Mouse (Mus musculus): Measurements from ENCODE around the gene Tmem229b. TPM values are rescaled to one million over a fixed set of nuclear protein-coding genes. Genes with fewer than 3 reads are reported as not detected.

The Tmem229b gene
- polyA plus RNA-seq, 1 experiment from 2014 or later: 41.8 TPM

DNA sequence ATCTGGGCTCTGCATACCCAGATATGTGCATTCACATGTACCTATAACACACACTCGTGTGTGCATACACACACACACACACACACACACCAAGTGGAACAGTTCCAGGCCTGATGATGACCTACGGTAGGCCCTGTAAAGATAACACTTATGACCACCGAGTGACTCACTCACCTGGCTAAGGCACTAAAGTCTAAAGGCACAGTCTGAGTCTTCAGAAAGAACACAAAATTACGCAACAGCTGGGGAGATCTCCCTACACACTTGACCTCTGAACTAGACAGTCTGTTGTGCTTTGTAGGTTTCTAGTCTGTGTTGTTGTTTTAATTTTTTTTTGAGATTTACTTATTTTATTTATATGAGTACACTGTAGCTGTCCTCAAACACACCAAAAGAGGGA lies 93.0 kb downstream of the Tmem229b start:
- no peaks in the 10 kb centered on the region for H3K9me3 ChIP-seq
- H3K4me1 ChIP-seq (replicated peaks): peaks cover 13% of the 10 kb centered on the region
- peaks cover 50% of the 10 kb centered on the region for H3K27me3 ChIP-seq
- WGBS: 91% methylated on average over 4 of the region's 4 CpGs
- H3K4me3 ChIP-seq (replicated peaks): no peak overlapping the region
- no peak overlapping the region for H3K4me2 ChIP-seq (replicated peaks)
- no peak overlapping the region for H3K27ac ChIP-seq
- H3K36me3 ChIP-seq: no peaks in the 10 kb centered on the region
- no peak for ATAC-seq
- no peak overlapping the region for H3K9ac ChIP-seq (replicated peaks)

Other genes with a start within 250 kb of the Tmem229b start
- 115 and 121 TPM in 2 replicates for gene Atp6v1d, start 146.0 kb downstream of the Tmem229b start, polyA plus RNA-seq (2015; fragmentation: Nextera tagmentation; extraction: Ambion mirVana)
- gene Eif2s1, start 145.8 kb downstream of the Tmem229b start, polyA plus RNA-seq (2015; fragmentation: Nextera tagmentation; extraction: Ambion mirVana): 163 and 178 TPM in 2 replicates
- 1.0 and 1.2 TPM in 2 replicates for gene Plek2, start 100.7 kb downstream of the Tmem229b start, polyA plus RNA-seq (2015; fragmentation: Nextera tagmentation; extraction: Ambion mirVana)
- 3.2 and 4.0 TPM in 2 replicates for gene Plekhh1, start 21.5 kb upstream of the Tmem229b start, polyA plus RNA-seq (2015; fragmentation: Nextera tagmentation; extraction: Ambion mirVana)
- gene Pigh, start 82.0 kb upstream of the Tmem229b start, polyA plus RNA-seq (2015; fragmentation: Nextera tagmentation; extraction: Ambion mirVana): 25.3 and 26.4 TPM in 2 replicates
- gene Arg2, start 123.2 kb upstream of the Tmem229b start, polyA plus RNA-seq (2015; fragmentation: Nextera tagmentation; extraction: Ambion mirVana): 22.9 and 23.3 TPM in 2 replicates
- 174 and 183 TPM in 2 replicates for gene Vti1b, start 165.0 kb upstream of the Tmem229b start, polyA plus RNA-seq (2015; fragmentation: Nextera tagmentation; extraction: Ambion mirVana)
- gene Rdh11, start 184.7 kb upstream of the Tmem229b start, polyA plus RNA-seq (2015; fragmentation: Nextera tagmentation; extraction: Ambion mirVana): 26.1 and 27.9 TPM in 2 replicates
- 0.67 and 1.1 TPM in 2 replicates for gene Rdh12, start 201.3 kb upstream of the Tmem229b start, polyA plus RNA-seq (2015; fragmentation: Nextera tagmentation; extraction: Ambion mirVana)

Data from midbrain, embryonic 13.5 days (tissue).